Mouse (Mus musculus) testis, adult 2 months (tissue): Measurements from ENCODE around the gene Hoxd9.

Source experiments
- CTCF ChIP-seq: fragments of 200-500 bp; IDR thresholded peaks from 2 replicates; pipeline ENCODE4 v1.5.1; 2012; ENCODE audit warnings: low read depth, mild to moderate bottlenecking, inconsistent platforms, low read length, moderate library complexity; ENCODE audit not compliant: control insufficient read depth, insufficient read depth, insufficient replicate concordance
- POLR2A ChIP-seq: fragments of 200-500 bp; IDR thresholded peaks from 2 replicates; pipeline ENCODE4 v1.6.1; 2012; ENCODE audit warnings: low read depth, mild to moderate bottlenecking, inconsistent platforms, low read length, moderate library complexity; ENCODE audit not compliant: control insufficient read depth

GRCm38 (mm10) chr2:74746298-74746921 is 48.9 kb downstream of the Hoxd9 start:
- TF ChIP-seq CTCF (no peak), POLR2A (no peak; the same call in 1 of the 2 replicates)
